Mouse (Mus musculus): ENCODE results near the gene Gm20388. TPM values are rescaled to one million over a fixed set of nuclear protein-coding genes. Genes with fewer than 3 reads are reported as not detected.

Gene Gm20388
- polyA plus RNA-seq, 1 experiment, result 28.1 TPM

GRCm38 (mm10) chr8:122951456-122951855 is 3040.8 kb downstream of the Gm20388 start:
- no peak for TF ChIP-seq POLR2A (IDR thresholded peaks at IDR 0.05; ENCODE audit: insufficient read depth, low read length)
- TF ChIP-seq CTCF (IDR thresholded peaks at IDR 0.05; ENCODE audit: low read depth, low read length), result no peak
- no peak for TF ChIP-seq EP300 (IDR thresholded peaks at IDR 0.05; ENCODE audit: insufficient read depth, low read depth, low read length)
- Histone ChIP-seq H3K27ac (ENCODE audit: insufficient read depth, low read length) (no peak overlapping the region), H3K4me3 (ENCODE audit: low read depth, low read length) (no peak overlapping the region)

GRCm38 (mm10) chr8:122953028-122953427 is 3042.4 kb downstream of the Gm20388 start:
- H3K4me1 ChIP-seq (ENCODE audit: control insufficient read depth, insufficient read depth, low read length), result peaks cover 8% of the 10 kb centered on the region
- H3K9ac ChIP-seq (ENCODE audit: low read depth, poor library complexity, severe bottlenecking), result no peak overlapping the region
- no peak overlapping the region for H3K4me3 ChIP-seq (ENCODE audit: low read depth, low read length)
- TF ChIP-seq EP300 (IDR thresholded peaks at IDR 0.05; ENCODE audit: insufficient read depth, low read depth, low read length) (no peak), CTCF (IDR thresholded peaks at IDR 0.05; ENCODE audit: low read depth, low read length) (no peak), POLR2A (IDR thresholded peaks at IDR 0.05; ENCODE audit: insufficient read depth, low read length) (no peak)
- no peak overlapping the region for H3K27ac ChIP-seq (ENCODE audit: insufficient read depth, low read length)
- no peaks in the 10 kb centered on the region for H3K36me3 ChIP-seq (ENCODE audit: control insufficient read depth, insufficient read depth, low read length, poor library complexity, severe bottlenecking)
- no peaks in the 10 kb centered on the region for H3K9me3 ChIP-seq (replicated peaks; ENCODE audit: control insufficient read depth, insufficient read depth, low read length, poor library complexity, severe bottlenecking)
- no peaks in the 10 kb centered on the region for H3K27me3 ChIP-seq (ENCODE audit: control insufficient read depth, insufficient read depth, low read length, poor library complexity, severe bottlenecking)

More at GRCm38 (mm10) chr8:122951456-122951855, 3040.8 kb downstream of the Gm20388 start:
- Histone ChIP-seq H3K9me3 (replicated peaks; ENCODE audit: control insufficient read depth, insufficient read depth, low read length, poor library complexity, severe bottlenecking) (no peaks in the 10 kb centered on the region), H3K27me3 (ENCODE audit: control insufficient read depth, insufficient read depth, low read length, poor library complexity, severe bottlenecking) (no peaks in the 10 kb centered on the region), H3K4me1 (ENCODE audit: control insufficient read depth, insufficient read depth, low read length) (peaks cover 2% of the 10 kb centered on the region), H3K9ac (ENCODE audit: low read depth, poor library complexity, severe bottlenecking) (no peak overlapping the region), H3K36me3 (ENCODE audit: control insufficient read depth, insufficient read depth, low read length, poor library complexity, severe bottlenecking) (no peaks in the 10 kb centered on the region)

DNA sequence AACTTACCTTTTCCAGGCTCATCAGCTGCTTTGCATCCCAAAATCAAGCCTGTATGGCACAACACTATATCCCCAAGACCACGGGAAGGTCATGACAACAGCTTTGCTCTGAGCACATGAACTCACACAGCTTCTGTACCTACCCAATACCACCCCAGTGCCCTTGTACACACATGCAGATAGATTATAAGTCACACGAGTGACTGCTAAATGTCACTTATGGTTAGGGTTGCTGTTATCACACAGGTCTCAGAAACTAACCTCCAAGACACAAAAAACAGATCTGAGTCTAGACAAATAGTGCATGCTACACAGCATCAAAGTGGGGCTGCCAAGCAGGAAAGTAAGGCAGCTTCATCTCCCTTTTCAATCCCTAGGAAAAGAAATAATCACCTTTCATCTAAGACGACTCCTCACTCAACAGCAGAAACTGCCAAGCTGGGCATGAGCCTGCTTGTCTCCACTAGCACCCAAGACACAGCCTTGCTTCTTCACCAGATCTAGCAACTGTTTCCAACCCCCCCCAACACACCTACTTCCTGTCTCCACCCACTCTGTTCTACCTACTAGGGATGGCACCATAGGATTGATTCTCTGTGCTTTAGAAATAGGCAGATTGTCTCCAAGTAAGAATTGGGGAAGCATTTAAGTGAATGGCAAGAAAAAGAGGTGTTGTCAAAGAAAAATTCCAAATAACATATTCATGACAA is 3043.6 kb downstream of the Gm20388 start:
- Histone ChIP-seq H3K9me3 (replicated peaks; ENCODE audit: control insufficient read depth, insufficient read depth, low read length, poor library complexity, severe bottlenecking) (no peaks in the 10 kb centered on the region), H3K36me3 (ENCODE audit: control insufficient read depth, insufficient read depth, low read length, poor library complexity, severe bottlenecking) (no peaks in the 10 kb centered on the region), H3K9ac (ENCODE audit: low read depth, poor library complexity, severe bottlenecking) (no peak overlapping the region), H3K27ac (ENCODE audit: insufficient read depth, low read length) (0 out of 2 replicates have a peak overlapping the region, but pooled peaks have one; percentile 1), H3K27me3 (ENCODE audit: control insufficient read depth, insufficient read depth, low read length, poor library complexity, severe bottlenecking) (no peaks in the 10 kb centered on the region), H3K4me3 (ENCODE audit: low read depth, low read length) (no peak overlapping the region), H3K4me1 (ENCODE audit: control insufficient read depth, insufficient read depth, low read length) (peaks cover 9% of the 10 kb centered on the region)
- TF ChIP-seq POLR2A (IDR thresholded peaks at IDR 0.05; ENCODE audit: insufficient read depth, low read length), result no peak
- TF ChIP-seq EP300 (IDR thresholded peaks at IDR 0.05; ENCODE audit: insufficient read depth, low read depth, low read length), result no peak
- TF ChIP-seq CTCF (IDR thresholded peaks at IDR 0.05; ENCODE audit: low read depth, low read length), result no peak

DNA sequence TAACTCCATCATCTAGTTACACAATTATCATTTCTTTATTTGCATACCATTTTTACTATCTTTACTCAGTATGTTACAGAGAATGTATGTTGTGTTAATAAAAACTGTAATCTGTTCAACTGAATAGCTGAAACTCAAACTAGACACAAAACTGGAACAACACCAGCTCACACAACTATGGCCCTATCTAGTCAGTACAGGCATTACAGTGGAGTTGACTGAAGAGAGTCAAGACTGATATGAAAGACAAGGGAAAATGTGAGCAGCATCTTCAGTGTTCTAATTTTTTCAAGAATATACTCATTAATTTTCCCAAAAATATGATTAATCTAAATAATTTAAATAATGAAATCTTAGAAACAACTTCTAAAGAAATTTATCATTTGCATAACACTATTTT is 3044.6 kb downstream of the Gm20388 start:
- Histone ChIP-seq H3K9me3 (replicated peaks; ENCODE audit: control insufficient read depth, insufficient read depth, low read length, poor library complexity, severe bottlenecking) (no peaks in the 10 kb centered on the region), H3K27ac (ENCODE audit: insufficient read depth, low read length) (no peak overlapping the region)
- TF ChIP-seq POLR2A (IDR thresholded peaks at IDR 0.05; ENCODE audit: insufficient read depth, low read length) (no peak), EP300 (IDR thresholded peaks at IDR 0.05; ENCODE audit: insufficient read depth, low read depth, low read length) (no peak), CTCF (IDR thresholded peaks at IDR 0.05; ENCODE audit: low read depth, low read length) (no peak)

GRCm38 (mm10) chr8:122955997-122956396 is 3045.4 kb downstream of the Gm20388 start:
- TF ChIP-seq POLR2A (IDR thresholded peaks at IDR 0.05; ENCODE audit: insufficient read depth, low read length), result no peak
- TF ChIP-seq EP300 (IDR thresholded peaks at IDR 0.05; ENCODE audit: insufficient read depth, low read depth, low read length), result no peak
- TF ChIP-seq CTCF (IDR thresholded peaks at IDR 0.05; ENCODE audit: low read depth, low read length), result no peak
- Histone ChIP-seq H3K4me1 (ENCODE audit: control insufficient read depth, insufficient read depth, low read length) (peaks cover 11% of the 10 kb centered on the region), H3K9ac (ENCODE audit: low read depth, poor library complexity, severe bottlenecking) (no peak overlapping the region), H3K9me3 (replicated peaks; ENCODE audit: control insufficient read depth, insufficient read depth, low read length, poor library complexity, severe bottlenecking) (no peaks in the 10 kb centered on the region), H3K27me3 (ENCODE audit: control insufficient read depth, insufficient read depth, low read length, poor library complexity, severe bottlenecking) (no peaks in the 10 kb centered on the region), H3K36me3 (ENCODE audit: control insufficient read depth, insufficient read depth, low read length, poor library complexity, severe bottlenecking) (no peaks in the 10 kb centered on the region), H3K27ac (ENCODE audit: insufficient read depth, low read length) (no peak overlapping the region), H3K4me3 (ENCODE audit: low read depth, low read length) (no peak overlapping the region)

More for the DNA sequence above, 3044.6 kb downstream of the Gm20388 start:
- Histone ChIP-seq H3K4me1 (ENCODE audit: control insufficient read depth, insufficient read depth, low read length) (peaks cover 9% of the 10 kb centered on the region), H3K36me3 (ENCODE audit: control insufficient read depth, insufficient read depth, low read length, poor library complexity, severe bottlenecking) (no peaks in the 10 kb centered on the region), H3K27me3 (ENCODE audit: control insufficient read depth, insufficient read depth, low read length, poor library complexity, severe bottlenecking) (no peaks in the 10 kb centered on the region), H3K4me3 (ENCODE audit: low read depth, low read length) (no peak overlapping the region), H3K9ac (ENCODE audit: low read depth, poor library complexity, severe bottlenecking) (no peak overlapping the region)

DNA sequence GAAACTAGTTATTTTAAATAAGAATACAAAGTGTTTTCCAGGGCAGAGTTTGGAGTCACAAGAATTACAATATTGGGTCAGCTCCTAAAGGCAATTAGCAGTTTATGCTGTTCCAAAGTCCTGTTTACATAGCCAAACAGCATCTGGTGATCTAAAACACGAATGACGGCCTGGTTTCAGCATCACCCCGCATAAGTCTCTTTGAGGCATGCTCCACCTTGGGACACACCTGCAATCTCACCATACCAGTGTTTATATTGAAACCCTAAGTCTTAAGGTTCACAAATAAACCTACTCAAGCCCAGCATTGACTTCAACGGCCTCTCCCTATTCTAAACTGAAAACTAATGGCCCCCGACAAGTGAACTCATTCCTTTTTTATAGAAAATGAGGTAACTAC is 3049.7 kb downstream of the Gm20388 start:
- Histone ChIP-seq H3K4me1 (ENCODE audit: control insufficient read depth, insufficient read depth, low read length) (peaks cover 17% of the 10 kb centered on the region), H3K36me3 (ENCODE audit: control insufficient read depth, insufficient read depth, low read length, poor library complexity, severe bottlenecking) (peaks cover 8% of the 10 kb centered on the region)
- TF ChIP-seq EP300 (IDR thresholded peaks at IDR 0.05; ENCODE audit: insufficient read depth, low read depth, low read length), result no peak
- no peak for TF ChIP-seq POLR2A (IDR thresholded peaks at IDR 0.05; ENCODE audit: insufficient read depth, low read length)
- TF ChIP-seq CTCF (IDR thresholded peaks at IDR 0.05; ENCODE audit: low read depth, low read length), result no peak

More for the DNA sequence above, 3049.7 kb downstream of the Gm20388 start:
- H3K4me3 ChIP-seq (ENCODE audit: low read depth, low read length), result no peak overlapping the region
- H3K27me3 ChIP-seq (ENCODE audit: control insufficient read depth, insufficient read depth, low read length, poor library complexity, severe bottlenecking), result no peaks in the 10 kb centered on the region
- no peak overlapping the region for H3K9ac ChIP-seq (ENCODE audit: low read depth, poor library complexity, severe bottlenecking)
- H3K9me3 ChIP-seq (replicated peaks; ENCODE audit: control insufficient read depth, insufficient read depth, low read length, poor library complexity, severe bottlenecking), result no peaks in the 10 kb centered on the region
- H3K27ac ChIP-seq (ENCODE audit: insufficient read depth, low read length), result 0 out of 2 replicates have a peak overlapping the region, but pooled peaks have one; percentile 39

Measured in ES-Bruce4 (cell line).